Mouse (Mus musculus): ENCODE data around the gene Kncn. TPM values are rescaled to one million over a fixed set of nuclear protein-coding genes. Genes with fewer than 3 reads are reported as not detected.

Kncn gene
- total and polyA plus RNA-seq, 2 experiments from 2014 or later: 0.11 to 0.25 TPM

- WGBS: 70% methylated on average over 13 of the region's 13 CpGs
- ATAC-seq (ENCODE audit: low FRiP score): no peak
- H3K27ac ChIP-seq (ENCODE audit: low read depth, low read length): no peak overlapping the region
- no peak overlapping the region for H3K4me2 ChIP-seq (ENCODE audit: low read depth, low read length, poor library complexity, severe bottlenecking)
- peaks cover 26% of the 10 kb centered on the region for H3K27me3 ChIP-seq (ENCODE audit: insufficient read depth, low read length)
- DNase-seq (ENCODE audit: low spot score): peak; percentile 23
- no peak for TF ChIP-seq CTCF (IDR thresholded peaks at IDR 0.05)
- H3K4me1 ChIP-seq (ENCODE audit: insufficient read depth, low read length): 0 out of 2 replicates have a peak, but pooled peaks cover 2% of the 10 kb centered on the region
- no peaks in the 10 kb centered on the region for H3K36me3 ChIP-seq (ENCODE audit: insufficient read depth, low read length)
- H3K9ac ChIP-seq (replicated peaks; ENCODE audit: low read length, poor library complexity, severe bottlenecking): no peak overlapping the region
- no peak overlapping the region for H3K4me3 ChIP-seq (ENCODE audit: low read depth, low read length)
- H3K9me3 ChIP-seq (ENCODE audit: low read length): no peaks in the 10 kb centered on the region
Observed at GRCm38 (mm10) chr4:115931556-115932088, 47.4 kb downstream of the Kncn start.

DNA sequence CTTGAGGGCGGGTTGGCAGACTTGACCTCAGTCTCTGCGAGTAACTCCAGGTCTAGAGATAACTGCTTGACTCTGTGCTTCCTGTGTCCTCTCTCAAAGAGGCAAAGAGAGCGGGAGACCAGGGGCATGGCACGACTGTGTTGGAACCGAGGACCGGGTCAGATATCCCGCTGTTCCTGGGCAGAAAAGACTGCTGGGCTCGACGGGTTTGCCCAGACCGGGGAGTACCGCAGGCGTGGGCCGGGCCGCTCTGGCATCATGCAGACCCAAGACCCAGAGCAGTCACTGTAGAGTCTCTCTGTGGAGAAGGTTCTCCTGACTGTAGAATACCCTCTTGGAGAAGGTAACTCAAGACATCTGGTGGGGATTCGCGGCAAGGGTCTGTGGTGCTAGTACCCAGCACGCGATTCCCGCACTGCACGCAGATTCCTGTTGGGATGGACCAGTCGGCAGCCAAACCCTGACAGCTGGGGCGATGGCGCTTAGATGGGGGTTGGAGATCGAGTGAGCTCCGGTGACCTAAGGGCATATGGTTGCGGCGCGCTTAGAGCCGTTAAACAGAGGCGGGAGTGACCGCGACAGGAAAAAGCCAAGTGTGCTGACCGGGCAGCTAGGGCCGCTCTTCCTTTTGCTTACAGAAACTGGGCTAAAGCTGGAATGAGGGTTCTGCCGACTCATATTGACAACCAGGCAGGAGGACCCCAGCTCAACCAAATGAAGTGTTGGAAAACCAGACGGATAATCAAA lies 51.8 kb downstream of the Kncn start:
- Histone ChIP-seq H3K9me3 (ENCODE audit: low read length) (no peaks in the 10 kb centered on the region), H3K27me3 (ENCODE audit: insufficient read depth, low read length) (peaks cover 55% of the 10 kb centered on the region), H3K27ac (ENCODE audit: low read depth, low read length) (no peak overlapping the region), H3K4me2 (ENCODE audit: low read depth, low read length, poor library complexity, severe bottlenecking) (no peak overlapping the region), H3K4me1 (ENCODE audit: insufficient read depth, low read length) (0 out of 2 replicates have a peak, but pooled peaks cover 4% of the 10 kb centered on the region), H3K9ac (replicated peaks; ENCODE audit: low read length, poor library complexity, severe bottlenecking) (no peak overlapping the region), H3K4me3 (ENCODE audit: low read depth, low read length) (peak overlapping the region; percentile 20; the same call in 1 of the 2 replicates), H3K36me3 (ENCODE audit: insufficient read depth, low read length) (no peaks in the 10 kb centered on the region)
- whole genome bisulfite sequencing: 8% methylated on average over 36 of the region's 36 CpGs
- TF ChIP-seq CTCF (IDR thresholded peaks at IDR 0.05): no peak
- no peak for DNase-seq (ENCODE audit: low spot score)
- no peak for ATAC-seq (ENCODE audit: low FRiP score)

DNA sequence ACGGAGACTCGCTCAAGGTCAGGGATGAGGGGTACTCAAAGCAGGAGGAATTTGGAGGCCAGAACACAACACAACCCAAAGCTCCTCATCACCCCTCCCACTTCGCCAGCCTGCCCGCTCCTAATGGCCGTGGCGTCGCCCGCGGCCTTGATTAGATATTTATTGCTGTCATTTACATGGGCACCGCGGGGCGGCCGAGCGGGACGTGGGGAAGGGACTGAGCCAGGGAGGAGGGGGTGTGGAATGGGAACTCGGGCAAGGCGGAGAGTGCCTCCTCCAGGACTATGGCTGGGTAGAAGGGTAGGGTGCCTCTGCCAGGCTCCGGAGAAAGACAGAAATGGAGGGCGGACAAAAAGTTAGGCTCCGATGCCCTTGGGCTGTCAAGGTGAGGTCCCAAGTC lies 52.4 kb downstream of the Kncn start:
- H3K4me3 ChIP-seq (ENCODE audit: low read depth, low read length): peak overlapping the region; percentile 20
- 0 out of 2 replicates have a peak overlapping the region, but pooled peaks have one; percentile 4 for H3K4me2 ChIP-seq (ENCODE audit: low read depth, low read length, poor library complexity, severe bottlenecking)
- WGBS: 1% methylated on average over 20 of the region's 20 CpGs

DNA sequence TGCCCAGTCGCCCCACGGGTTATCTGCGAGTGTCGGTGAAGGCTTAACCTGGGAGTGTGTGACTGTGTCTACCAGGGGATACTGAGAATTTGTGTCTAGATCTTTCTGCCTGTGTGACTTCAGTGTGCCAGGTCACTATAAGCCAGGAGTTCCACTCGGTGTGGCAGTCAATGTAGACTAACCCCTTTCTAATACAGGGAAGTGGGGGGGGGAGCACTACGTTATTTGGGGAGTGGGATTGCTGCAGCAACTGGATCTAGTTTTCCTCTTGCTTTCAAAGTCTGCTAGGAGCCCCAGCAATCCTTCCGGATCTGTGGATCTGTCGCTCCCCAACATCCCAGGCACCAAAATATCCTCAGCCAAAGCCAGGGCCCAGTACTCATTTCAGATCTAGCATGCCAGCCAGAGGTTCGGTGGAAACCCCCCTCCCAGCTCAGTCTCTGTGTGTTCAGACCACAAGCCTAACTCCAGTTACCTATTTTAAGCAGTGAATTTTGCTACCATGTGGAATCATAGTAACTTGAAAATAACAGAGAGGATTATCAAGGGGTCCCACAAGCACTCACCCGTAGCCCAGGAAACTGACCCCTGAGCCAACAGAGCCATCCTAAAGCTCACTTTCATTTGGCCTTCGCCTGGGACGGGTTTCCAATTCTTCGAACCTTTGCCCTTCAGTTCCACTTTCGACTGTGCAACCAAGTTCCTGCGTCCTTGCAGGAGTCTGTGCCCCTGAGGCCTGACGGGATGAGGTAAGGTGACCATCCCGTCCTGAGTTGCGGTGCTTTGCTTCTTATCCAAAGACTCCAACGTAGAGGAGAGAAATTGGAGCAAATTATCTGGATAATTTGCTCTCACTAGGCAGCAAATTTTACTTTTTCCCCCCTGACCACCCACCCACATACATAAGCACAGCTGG lies 53.1 kb downstream of the Kncn start:
- TF ChIP-seq CTCF (IDR thresholded peaks at IDR 0.05): no peak
- peaks cover 64% of the 10 kb centered on the region for H3K27me3 ChIP-seq (ENCODE audit: insufficient read depth, low read length)

More for the DNA sequence above, 52.4 kb downstream of the Kncn start:
- Histone ChIP-seq H3K9me3 (ENCODE audit: low read length) (no peaks in the 10 kb centered on the region), H3K27ac (ENCODE audit: low read depth, low read length) (no peak overlapping the region), H3K36me3 (ENCODE audit: insufficient read depth, low read length) (no peaks in the 10 kb centered on the region), H3K27me3 (ENCODE audit: insufficient read depth, low read length) (peaks cover 62% of the 10 kb centered on the region), H3K9ac (replicated peaks; ENCODE audit: low read length, poor library complexity, severe bottlenecking) (no peak overlapping the region), H3K4me1 (ENCODE audit: insufficient read depth, low read length) (0 out of 2 replicates have a peak, but pooled peaks cover 4% of the 10 kb centered on the region)
- no peak for DNase-seq (ENCODE audit: low spot score)
- no peak for ATAC-seq (ENCODE audit: low FRiP score)
- no peak for TF ChIP-seq CTCF (IDR thresholded peaks at IDR 0.05)

DNA sequence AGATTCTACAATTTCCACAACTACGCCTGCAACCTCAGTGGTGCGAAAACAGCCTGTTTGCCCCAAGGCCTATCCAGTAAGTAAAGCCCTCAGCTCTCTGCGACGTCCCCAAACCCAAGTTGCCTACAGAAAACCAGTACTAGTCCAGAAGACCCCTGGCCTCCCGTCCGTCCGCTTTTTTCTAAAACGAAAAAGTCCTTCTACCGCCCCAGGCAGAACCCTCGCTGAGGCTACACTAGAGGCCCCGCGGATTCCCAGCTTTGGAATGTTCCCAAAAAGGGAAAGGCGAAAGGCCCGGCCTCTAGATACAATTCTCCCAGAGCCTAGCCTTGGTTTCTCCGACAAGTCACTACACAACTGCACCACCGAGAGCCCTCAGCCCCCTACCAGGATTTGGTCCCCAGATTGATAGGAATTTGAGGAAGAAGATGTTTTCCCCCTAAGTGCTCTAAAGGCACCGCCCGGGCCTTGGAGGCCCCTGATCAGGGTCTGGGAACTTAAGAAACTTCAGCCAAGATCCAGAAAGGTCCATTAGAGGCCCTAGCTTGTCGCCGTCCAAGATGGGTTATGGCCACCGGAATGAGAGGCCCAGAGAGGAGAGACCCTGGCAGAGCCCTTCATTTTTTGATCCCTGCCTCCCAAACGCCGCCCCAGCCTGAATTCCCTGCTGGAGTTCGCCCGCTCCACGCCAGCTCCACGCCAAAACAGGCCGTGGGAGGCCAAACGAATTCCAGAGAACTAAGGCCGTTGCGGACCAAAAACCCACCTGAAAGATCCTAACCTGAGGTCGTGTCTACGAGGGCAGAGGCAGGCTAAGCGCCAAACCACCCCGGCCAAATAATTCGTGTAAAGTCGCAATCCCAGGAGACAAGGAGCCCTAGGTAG lies 54.3 kb downstream of the Kncn start:
- Histone ChIP-seq H3K4me2 (ENCODE audit: low read depth, low read length, poor library complexity, severe bottlenecking) (peak overlapping the region; percentile 39; the same call in 1 of the 2 replicates), H3K4me1 (ENCODE audit: insufficient read depth, low read length) (0 out of 2 replicates have a peak, but pooled peaks cover 4% of the 10 kb centered on the region), H3K27me3 (ENCODE audit: insufficient read depth, low read length) (peaks cover 71% of the 10 kb centered on the region), H3K9ac (replicated peaks; ENCODE audit: low read length, poor library complexity, severe bottlenecking) (no peak overlapping the region), H3K9me3 (ENCODE audit: low read length) (no peaks in the 10 kb centered on the region), H3K36me3 (ENCODE audit: insufficient read depth, low read length) (no peaks in the 10 kb centered on the region), H3K27ac (ENCODE audit: low read depth, low read length) (no peak overlapping the region), H3K4me3 (ENCODE audit: low read depth, low read length) (peak overlapping the region; percentile 25; the same call in 1 of the 2 replicates)
- TF ChIP-seq CTCF (IDR thresholded peaks at IDR 0.05): no peak
- ATAC-seq (ENCODE audit: low FRiP score) (no peak), DNase-seq (ENCODE audit: low spot score) (no peak)
- 5% methylated on average over 37 of the region's 37 CpGs for WGBS

More for the DNA sequence above, 53.1 kb downstream of the Kncn start:
- 0 out of 2 replicates have a peak, but pooled peaks cover 4% of the 10 kb centered on the region for H3K4me1 ChIP-seq (ENCODE audit: insufficient read depth, low read length)
- no peak for DNase-seq (ENCODE audit: low spot score)
- H3K9ac ChIP-seq (replicated peaks; ENCODE audit: low read length, poor library complexity, severe bottlenecking): no peak overlapping the region
- no peak overlapping the region for H3K27ac ChIP-seq (ENCODE audit: low read depth, low read length)
- no peaks in the 10 kb centered on the region for H3K36me3 ChIP-seq (ENCODE audit: insufficient read depth, low read length)
- no peaks in the 10 kb centered on the region for H3K9me3 ChIP-seq (ENCODE audit: low read length)
- 14% methylated on average over 19 of the region's 19 CpGs for WGBS
- H3K4me2 ChIP-seq (ENCODE audit: low read depth, low read length, poor library complexity, severe bottlenecking): 0 out of 2 replicates have a peak overlapping the region, but pooled peaks have one; percentile 4
- ATAC-seq (ENCODE audit: low FRiP score): no peak
- H3K4me3 ChIP-seq (ENCODE audit: low read depth, low read length): peak overlapping the region; percentile 20

Other genes with a start within 250 kb of the Kncn start
- gene Cyp4b1, start 236.7 kb upstream of the Kncn start, total RNA-seq (2014; rRNA removed): 1.9 and 4.0 TPM in 2 replicates
- 1.7 and 1.9 TPM in 2 replicates for gene Cyp4b1, start 236.7 kb upstream of the Kncn start, polyA plus RNA-seq (2015; fragmentation: Nextera tagmentation; extraction: Ambion mirVana)
- gene Efcab14, start 146.7 kb upstream of the Kncn start, total RNA-seq (2014; rRNA removed): 16.7 and 17.2 TPM in 2 replicates
- gene Efcab14, start 146.7 kb upstream of the Kncn start, polyA plus RNA-seq (2015; fragmentation: Nextera tagmentation; extraction: Ambion mirVana): 13.2 and 16.2 TPM in 2 replicates
- gene Tex38, start 103.4 kb upstream of the Kncn start, total RNA-seq (2014; rRNA removed): 0.49 and 1.2 TPM in 2 replicates
- gene Tex38, start 103.4 kb upstream of the Kncn start, polyA plus RNA-seq (2015; fragmentation: Nextera tagmentation; extraction: Ambion mirVana): 0.87 and 0.93 TPM in 2 replicates
- gene Atpaf1, start 99.6 kb upstream of the Kncn start, total RNA-seq (2014; rRNA removed): 25.9 and 40.0 TPM in 2 replicates
- 37.8 and 38.7 TPM in 2 replicates for gene Atpaf1, start 99.6 kb upstream of the Kncn start, polyA plus RNA-seq (2015; fragmentation: Nextera tagmentation; extraction: Ambion mirVana)
- gene Mob3c, start 56.3 kb upstream of the Kncn start, total RNA-seq (2014; rRNA removed): 3.7 and 12.1 TPM in 2 replicates
- 2.8 and 3.1 TPM in 2 replicates for gene Mob3c, start 56.3 kb upstream of the Kncn start, polyA plus RNA-seq (2015; fragmentation: Nextera tagmentation; extraction: Ambion mirVana)
- 18.5 and 27.8 TPM in 2 replicates for gene Mknk1, start 45.2 kb upstream of the Kncn start, total RNA-seq (2014; rRNA removed)
- gene Mknk1, start 45.2 kb upstream of the Kncn start, polyA plus RNA-seq (2015; fragmentation: Nextera tagmentation; extraction: Ambion mirVana): 22.8 and 23.2 TPM in 2 replicates
- gene 6430628N08Rik, start 6.3 kb downstream of the Kncn start, total RNA-seq (2014; rRNA removed): 0.33 and 0.66 TPM in 2 replicates
- gene 6430628N08Rik, start 6.3 kb downstream of the Kncn start, polyA plus RNA-seq (2015; fragmentation: Nextera tagmentation; extraction: Ambion mirVana): 0.94 and 1.2 TPM in 2 replicates
- gene Dmbx1, start 55.5 kb downstream of the Kncn start, total RNA-seq (2014; rRNA removed): 9.6 and 10.3 TPM in 2 replicates
- 7.7 and 8.7 TPM in 2 replicates for gene Dmbx1, start 55.5 kb downstream of the Kncn start, polyA plus RNA-seq (2015; fragmentation: Nextera tagmentation; extraction: Ambion mirVana)
- 25.8 and 43.1 TPM in 2 replicates for gene Faah, start 133.5 kb downstream of the Kncn start, total RNA-seq (2014; rRNA removed)
- 30.6 and 31.2 TPM in 2 replicates for gene Faah, start 133.5 kb downstream of the Kncn start, polyA plus RNA-seq (2015; fragmentation: Nextera tagmentation; extraction: Ambion mirVana)
- gene Nsun4, start 169.5 kb downstream of the Kncn start, total RNA-seq (2014; rRNA removed): 8.7 and 10.9 TPM in 2 replicates
- gene Nsun4, start 169.5 kb downstream of the Kncn start, polyA plus RNA-seq (2015; fragmentation: Nextera tagmentation; extraction: Ambion mirVana): 8.7 and 8.9 TPM in 2 replicates
- gene Uqcrh, start 190.7 kb downstream of the Kncn start, total RNA-seq (2014; rRNA removed): 247 and 307 TPM in 2 replicates
- 429 and 468 TPM in 2 replicates for gene Uqcrh, start 190.7 kb downstream of the Kncn start, polyA plus RNA-seq (2015; fragmentation: Nextera tagmentation; extraction: Ambion mirVana)
- gene Lrrc41, start 190.9 kb downstream of the Kncn start, total RNA-seq (2014; rRNA removed): 103 and 129 TPM in 2 replicates
- 70.0 and 71.6 TPM in 2 replicates for gene Lrrc41, start 190.9 kb downstream of the Kncn start, polyA plus RNA-seq (2015; fragmentation: Nextera tagmentation; extraction: Ambion mirVana)
- 1.9 and 3.0 TPM in 2 replicates for gene Rad54l, start 239.3 kb downstream of the Kncn start, total RNA-seq (2014; rRNA removed)
- 2.4 and 2.5 TPM in 2 replicates for gene Rad54l, start 239.3 kb downstream of the Kncn start, polyA plus RNA-seq (2015; fragmentation: Nextera tagmentation; extraction: Ambion mirVana)
- 78.5 and 80.9 TPM in 2 replicates for gene Pomgnt1, start 239.4 kb downstream of the Kncn start, total RNA-seq (2014; rRNA removed)
- gene Pomgnt1, start 239.4 kb downstream of the Kncn start, polyA plus RNA-seq (2015; fragmentation: Nextera tagmentation; extraction: Ambion mirVana): 58.1 and 61.9 TPM in 2 replicates

Measured in midbrain, postnatal 0 days (tissue).